Mouse (Mus musculus): ENCODE data around the gene Fyn.

Fyn gene

DNA sequence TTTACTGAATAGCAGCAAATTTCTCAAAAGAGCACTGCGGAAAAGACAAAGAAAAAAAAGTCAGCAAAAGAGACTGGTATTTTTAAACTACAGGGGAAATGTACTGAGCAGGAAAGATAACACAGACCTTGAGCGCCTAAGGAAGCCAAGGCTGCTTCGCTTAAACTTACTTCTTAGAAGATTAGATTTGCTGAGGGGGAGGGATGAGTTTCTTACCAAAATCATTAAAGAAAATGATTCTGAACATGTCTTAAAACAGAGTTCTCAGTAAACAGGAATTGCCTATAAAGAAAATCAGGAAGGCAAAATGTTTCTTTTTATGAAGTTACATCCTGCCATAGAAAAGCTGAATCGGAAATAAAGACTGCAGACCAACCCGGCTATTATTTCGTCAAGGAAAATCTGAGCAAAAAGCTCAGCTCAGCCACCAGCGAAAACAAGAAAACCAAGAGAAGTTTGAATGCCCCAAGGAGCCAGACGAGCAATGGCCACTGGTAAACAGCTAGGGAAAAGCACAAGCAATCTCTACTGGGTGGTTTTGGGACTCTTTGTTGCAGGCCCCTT lies at the start of gene Fyn:
Gene Fyn, plus strand, starts transcription at position 284 of the 564 bp plus-strand sequence.
- DNase-seq (ENCODE audit: low spot score in 2 of 2), result no peak

DNA sequence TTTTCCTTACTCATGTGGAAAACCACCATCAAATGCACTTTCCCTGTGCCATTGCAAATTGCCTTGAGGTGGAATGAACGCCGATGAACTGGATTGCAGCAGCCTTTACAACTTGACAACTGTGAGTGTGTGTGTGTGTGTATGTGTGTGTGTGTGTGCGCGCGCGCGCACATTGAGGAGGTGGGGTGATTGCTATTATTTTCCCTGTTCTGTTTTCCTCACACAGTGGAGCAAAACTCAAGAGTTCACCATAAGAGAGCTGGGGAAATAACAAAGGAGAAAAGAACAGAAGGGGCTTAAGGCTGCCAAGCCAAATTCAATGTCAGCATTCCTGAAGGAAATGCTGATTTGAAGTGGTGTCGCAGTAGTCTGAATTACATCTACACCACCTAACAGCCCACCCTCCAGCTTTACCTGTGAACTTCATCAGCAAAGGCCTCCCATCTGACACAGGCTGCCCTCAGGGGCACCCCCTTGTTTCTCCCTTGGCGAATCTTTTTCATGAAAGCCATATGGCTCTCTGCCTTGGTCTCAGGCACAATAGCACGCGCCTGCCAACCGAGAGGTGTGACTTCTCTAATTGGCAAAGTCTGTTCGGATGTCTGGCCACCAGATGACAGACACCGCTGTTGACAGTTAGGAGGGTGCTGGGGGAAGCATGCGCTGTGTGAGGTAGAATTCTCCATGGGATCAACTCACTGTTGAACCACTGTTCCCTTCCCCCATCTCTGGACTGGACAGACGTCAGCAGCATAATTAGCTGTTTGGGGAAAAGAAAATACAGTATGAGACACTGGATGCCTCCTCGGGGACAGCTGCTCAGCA lies 47.6 kb upstream of the Fyn start:
- peak in 1 of 2 experiments; percentile 13 for DNase-seq (ENCODE audit: low spot score in 2 of 2)

DNA sequence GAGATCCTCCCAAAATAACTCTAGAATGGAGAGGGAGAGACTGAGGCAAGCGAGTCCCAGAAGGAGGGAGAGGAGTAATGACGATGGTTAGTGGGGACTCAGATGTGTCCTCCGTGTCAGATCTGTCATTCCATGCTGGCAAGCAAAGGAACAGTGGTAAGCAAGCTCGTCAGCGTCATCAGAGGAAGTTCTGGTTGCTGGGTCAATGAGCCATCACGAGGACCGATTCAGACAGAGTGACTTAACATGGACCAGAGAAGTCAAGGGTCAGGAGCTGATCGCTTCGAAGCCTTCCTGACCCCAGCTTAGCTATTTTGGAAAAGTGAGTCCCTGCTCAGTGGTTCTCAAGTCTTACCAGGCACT lies 47.1 kb upstream of the Fyn start:
- DNase-seq (ENCODE audit: low spot score in 2 of 2), result no peak

DNA sequence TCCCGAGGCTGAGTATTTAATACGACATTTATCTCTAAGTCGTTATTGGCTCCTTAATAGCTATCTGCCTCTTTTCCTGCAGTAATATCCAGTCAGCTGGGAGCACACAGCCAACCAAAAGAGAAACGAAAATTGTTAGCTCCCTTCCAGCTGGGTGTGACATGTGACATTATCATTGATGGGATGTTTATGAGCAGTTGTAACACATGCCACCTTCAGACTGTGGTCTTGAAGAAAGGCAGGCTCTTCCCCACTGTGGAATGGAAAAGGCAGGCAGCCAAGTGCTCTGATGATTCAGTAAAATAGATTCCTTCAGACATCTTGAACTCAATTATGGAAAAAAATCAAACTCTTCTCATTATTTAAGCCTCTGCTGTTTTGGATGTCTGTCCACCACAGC lies 46.5 kb upstream of the Fyn start:
- no peak for DNase-seq (ENCODE audit: low spot score in 2 of 2)

DNA sequence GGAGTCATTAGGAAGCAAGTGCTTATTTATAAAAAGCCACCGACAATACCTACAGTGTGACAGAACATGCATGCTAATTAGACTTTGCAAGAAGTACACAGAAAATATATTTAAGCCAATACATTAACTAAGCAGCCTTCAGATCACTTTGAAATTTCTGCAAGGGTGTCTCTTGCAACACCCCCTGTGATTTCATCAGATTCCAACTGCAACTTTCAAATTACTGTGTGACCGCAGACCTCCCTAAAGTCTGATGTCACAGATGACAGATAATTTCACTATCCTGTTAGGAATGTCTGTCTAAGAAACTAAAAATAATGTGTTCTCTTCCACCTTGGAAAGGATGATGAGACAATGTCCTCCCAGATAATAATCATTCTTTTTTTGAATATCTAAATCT lies 44.4 kb upstream of the Fyn start:
- no peak for DNase-seq (ENCODE audit: low spot score in 2 of 2)

DNA sequence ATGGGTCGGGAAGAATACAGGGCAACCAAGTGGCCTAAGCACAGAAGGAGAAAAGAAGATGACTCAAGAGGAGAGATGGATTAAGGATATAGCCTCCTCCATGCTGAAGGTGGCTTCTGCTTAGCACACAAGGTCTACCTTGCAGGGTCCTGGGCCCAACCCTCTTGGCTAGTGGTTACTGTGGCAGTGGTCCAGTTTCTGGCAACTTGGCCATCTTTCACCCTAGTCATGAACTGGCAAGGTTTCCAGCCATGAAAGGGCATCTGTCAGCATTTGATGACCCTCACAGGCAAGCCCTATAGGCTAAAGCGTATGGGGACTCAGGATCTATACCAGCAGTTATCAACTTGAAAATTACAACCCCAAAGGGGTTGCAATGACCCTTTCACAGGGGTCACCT lies 40.0 kb upstream of the Fyn start:
- no peak for DNase-seq (ENCODE audit: low spot score in 2 of 2)

DNA sequence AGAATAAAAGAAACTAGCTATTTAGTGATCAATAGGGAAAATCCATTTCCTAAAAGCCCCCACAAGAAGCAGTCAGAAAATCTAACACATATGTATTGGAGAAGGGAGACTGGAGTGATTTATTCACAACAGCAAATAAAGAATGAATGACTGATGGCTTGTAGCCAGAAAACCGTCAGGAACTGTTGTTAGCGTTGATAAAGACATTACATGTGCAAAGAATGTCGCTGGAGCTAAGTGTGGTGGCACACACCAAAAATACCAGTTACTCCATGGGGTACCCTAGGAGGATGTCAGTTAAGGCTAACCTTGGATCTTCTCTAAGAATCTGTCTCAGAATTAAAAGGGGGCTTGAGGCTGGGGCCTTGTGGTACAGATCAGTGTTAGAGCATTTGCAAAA lies 34.3 kb upstream of the Fyn start:
- DNase-seq (ENCODE audit: low spot score in 2 of 2), result no peak

DNA sequence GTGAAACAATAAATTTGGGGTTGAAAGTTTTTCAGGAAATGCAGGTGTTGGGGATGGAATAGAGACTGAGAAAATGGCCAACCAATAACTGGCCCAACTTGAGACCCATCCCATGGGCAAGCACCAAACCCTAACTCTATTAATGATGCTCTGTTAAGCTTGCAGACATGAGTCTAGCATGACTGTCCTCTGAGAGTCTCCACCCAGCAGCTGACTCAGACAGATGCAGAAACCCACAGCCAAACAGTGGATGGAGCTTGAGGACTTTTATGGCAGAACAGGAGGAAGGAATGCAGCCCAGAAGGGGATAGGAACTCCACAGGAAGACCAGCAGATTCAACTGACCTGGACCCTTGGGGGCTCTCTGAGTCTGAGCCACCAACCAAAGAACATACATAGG lies 32.8 kb upstream of the Fyn start:
- no peak for DNase-seq (ENCODE audit: low spot score in 2 of 2)

DNA sequence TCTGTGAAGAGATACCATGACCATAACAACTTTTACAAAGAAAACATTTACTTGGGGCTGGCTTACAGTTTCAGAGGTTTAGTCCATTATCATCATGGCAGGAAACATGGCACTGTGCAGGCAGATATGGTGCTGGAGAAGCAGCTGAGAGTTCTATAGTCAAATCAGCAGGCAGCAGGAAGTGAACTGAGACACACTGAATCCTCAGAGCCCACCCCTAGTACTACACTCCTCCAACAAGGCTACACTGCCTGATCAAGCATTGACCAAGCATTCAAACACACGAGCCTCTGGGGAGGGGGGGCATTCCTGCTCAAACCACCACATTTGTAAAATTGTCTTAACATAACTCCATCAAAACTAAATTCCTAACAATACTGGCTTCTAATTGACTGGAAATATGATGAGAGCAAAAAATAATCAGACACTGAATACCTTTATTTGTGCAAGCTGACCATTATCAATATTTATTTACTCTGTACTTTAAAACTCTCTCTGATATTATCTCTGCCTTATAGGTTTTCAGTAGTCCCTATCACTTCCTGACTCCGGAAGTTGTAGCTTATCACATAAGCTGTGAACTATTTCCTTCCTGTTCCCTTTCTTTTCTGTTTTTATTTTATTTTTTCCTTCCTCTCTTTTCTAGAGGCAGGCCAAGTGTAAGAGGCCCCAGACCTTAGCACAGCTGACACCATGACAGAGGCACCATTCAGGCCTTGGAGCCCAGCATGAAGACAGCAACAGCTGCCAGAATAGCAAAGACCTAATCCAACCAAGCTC lies 29.3 kb upstream of the Fyn start:
- DNase-seq (ENCODE audit: low spot score in 2 of 2), result no peak

DNA sequence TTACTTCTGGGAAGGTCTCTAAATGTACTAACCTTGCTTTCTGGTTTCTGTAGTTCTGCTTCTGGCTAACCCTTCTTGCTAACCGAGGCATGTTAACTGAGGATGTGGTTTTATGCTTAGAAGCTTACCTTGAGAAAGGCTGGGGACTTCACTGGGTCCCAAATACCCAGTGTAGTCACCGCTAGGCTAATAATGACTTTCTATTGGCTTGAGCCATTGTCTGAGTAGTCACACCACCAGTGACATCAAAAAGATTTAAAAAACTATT lies 28.8 kb upstream of the Fyn start:
- no peak for DNase-seq (ENCODE audit: low spot score in 2 of 2)

DNA sequence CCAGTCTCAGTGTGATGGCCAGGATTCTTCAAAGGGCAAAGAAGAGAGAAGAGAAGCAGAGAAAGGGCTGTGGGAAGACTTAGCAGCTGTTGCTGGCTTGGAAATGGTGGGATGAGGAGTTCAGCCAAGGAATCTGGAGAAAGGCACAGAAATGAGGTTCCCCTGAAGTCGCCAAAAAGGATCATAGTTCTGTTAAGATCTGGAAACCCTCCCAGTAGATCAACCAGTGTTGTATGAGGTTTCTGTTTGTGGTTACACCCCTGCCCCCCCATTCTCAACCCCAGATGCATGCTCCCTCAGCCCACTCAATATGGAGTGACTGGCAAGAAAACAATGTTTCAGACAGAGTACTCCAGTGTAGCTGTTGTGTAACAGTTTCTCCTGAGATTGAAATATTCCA lies 25.1 kb upstream of the Fyn start:
- no peak for DNase-seq (ENCODE audit: low spot score in 2 of 2)

DNA sequence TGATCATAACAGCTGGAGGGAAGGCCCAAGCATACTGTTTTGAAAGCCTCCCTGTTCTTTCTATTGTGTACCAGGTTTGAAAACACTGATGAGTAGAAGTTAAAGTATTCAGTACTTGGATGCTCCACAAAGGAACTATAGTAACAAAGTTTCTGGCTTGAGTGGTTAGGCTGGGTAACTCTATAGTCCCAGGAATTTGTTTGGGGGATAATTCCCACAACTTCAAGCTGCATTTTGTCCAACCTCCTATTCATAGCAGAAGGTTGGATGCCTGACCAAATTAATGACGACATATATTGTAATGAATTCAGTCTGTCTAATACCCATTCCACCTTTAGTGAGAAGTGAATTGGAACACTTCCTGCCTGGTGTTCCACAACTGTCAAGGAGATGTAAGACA lies 22.7 kb upstream of the Fyn start:
- DNase-seq (ENCODE audit: low spot score in 2 of 2), result no peak

DNA sequence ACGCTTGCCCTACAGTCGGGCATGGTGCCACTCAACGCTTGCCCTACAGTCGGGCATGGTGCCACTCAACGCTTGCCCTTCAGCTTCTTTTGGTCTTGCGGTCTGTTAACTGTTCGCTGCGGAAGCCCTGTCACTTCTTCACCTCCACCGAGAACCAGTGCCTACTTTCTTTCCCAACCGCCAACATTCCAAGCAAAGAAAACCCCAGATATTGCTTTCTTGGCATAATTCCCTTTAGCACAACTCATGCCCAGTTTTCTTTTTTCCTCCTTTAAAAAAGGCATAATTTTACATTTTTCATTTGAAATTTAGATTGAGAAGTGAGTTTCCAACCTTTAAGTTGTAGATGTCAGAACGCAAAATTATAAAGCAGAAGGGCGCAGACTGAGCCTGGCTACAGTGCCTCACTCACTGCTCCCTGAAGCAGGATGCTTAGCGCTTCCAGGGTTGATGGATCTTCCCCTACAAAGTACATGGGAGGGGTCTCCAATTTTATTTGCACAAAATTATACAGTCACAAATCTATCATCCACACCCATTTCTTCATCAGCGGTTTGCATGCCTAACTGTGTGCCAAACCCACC lies 18.8 kb upstream of the Fyn start:
- DNase-seq (ENCODE audit: low spot score in 2 of 2), result no peak

DNA sequence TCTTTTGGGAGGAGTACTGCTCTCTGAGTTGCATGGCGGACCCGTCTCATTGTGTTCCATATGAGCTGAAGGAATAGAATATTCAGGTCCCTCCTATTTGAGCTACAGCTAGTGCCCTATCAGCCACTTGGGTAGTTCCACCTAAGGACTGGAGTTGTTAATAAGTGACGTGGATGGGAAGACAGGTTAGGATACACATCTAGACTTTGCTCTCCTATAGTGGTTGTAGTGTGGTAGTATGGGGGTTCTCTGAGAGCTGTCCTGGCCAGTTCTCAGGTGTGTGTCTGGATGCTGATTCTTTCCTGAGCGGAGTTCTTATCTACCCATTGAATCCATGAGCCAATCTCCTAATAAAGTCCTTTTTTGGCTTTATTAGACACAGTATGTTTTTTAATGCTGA lies 4.5 kb upstream of the Fyn start:
- DNase-seq (ENCODE audit: low spot score in 2 of 2), result no peak

DNA sequence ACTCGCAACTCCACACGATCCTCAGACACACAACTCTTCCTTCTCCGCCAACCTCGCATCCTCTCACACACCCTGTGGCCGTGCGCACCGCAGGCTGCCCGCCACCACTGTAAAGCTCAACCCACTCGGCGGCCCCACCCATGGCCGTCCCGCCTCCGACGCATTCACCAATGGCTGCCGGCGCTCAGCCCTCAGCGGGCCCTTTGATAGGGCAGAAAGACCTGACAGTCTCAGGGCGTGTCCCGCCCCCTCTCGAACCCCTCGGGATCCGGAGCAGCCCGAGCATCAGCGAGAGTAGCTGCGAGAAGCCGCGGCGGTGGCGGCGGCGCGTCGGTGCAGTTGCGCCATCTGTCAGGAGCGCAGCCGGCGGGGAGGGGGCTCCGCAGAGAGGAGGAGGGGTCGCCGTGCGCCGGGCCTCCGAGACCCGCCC lies 862 bp downstream of the Fyn start:
- DNase-seq (ENCODE audit: low spot score in 2 of 2), result peak; percentile 93 to 97

DNA sequence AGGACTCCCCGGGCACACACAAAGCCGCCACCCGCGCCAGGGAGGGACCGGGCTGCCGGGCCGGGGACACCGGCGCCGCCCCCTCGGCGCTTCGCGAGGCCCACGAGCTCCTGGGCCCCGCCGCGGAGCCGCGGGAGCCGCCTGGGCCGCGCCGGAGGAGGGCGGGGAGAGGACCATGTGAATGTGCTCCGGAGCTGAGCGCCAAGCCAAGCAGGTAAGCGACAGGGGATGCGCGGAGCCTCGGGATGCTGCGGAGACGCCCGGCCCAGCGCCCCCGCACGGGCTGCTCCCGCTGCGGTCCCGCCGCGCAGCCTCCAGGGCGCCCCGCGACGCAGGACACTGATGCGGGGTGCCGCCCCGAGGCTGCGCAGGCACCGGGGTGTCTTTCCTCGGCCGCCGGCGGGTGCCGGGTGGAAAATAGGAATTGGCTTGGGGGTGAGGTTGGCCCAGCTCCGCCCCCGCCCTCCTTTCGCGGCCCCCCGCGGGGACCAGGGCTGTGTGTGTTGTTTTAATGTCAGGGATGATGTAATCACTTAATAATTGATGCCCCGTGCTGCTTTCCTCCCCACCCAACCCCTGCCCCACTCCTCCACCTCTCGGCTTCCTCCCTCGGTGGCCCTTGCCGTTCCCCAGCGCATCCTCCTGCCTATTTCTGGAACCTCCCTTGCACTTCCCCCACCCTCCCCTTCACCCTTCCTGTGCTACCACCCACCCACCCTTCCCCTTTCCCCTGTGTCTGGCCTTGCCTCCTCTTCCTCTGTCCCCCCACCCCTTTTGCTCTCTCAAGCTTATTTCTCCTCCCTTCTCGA lies 1.5 kb downstream of the Fyn start:
- no peak for DNase-seq (ENCODE audit: low spot score in 2 of 2)

DNA sequence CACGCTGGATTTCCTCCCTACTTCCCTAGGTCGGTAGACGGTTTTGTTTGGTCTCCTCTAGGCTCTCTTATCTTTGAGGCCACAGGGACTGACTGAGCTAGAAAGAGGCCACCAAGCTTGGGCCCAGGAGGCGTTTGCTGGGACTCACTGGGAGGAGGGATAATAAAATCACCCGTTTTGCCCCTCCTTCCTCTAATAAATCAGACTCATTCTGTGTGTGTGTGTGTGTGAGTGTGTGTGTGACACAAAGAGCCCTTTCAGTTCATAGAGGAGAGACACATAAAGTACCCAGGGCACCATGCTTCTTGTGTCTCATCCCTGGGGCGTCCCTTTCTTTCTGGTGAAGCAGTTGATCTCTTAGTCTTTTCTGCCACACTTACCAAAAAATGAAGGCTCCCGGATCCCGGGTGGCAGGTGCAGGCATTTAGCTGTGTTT lies 2.1 kb downstream of the Fyn start:
- peak in 1 of 2 experiments; percentile 38 for DNase-seq (ENCODE audit: low spot score in 2 of 2)

DNA sequence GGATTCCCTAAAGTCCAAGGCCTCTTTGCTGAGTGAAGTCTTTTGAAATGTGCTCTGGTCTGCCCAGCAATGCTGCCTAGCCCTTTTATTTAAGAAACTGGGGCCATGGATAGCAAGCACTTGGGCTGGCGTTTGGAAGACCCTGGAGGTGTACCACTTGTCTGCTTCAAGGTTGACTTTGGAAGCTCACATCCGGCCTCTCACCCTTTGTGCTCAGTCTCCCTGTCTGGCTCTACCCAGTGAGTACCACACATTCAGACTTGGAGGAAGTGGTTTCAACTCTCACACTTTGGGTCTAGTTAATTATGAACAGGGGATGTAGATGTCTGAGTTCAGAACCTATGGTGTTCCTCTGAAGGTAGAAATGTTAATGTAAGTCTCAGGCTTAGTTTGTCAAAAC lies 2.8 kb downstream of the Fyn start:
- no peak for DNase-seq (ENCODE audit: low spot score in 2 of 2)

DNA sequence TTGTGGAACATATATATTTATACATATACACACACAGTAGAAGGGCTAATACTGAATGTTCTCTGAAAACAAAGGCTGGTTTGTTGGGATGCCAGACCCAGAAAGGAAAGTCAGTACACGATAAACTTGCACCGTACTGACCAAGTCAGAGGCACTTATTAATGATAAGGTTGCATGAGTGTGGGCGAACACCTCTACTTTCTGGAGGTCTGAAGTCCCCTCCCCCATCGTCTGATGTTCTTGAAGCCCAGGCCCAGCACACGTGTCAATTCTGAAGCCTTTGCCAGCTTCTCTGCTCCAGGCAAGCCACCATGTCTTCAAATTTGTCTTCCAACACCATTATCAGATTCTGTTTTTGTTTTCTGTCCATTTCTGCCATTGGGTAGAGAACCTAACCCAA lies 3.3 kb downstream of the Fyn start:
- DNase-seq (ENCODE audit: low spot score in 2 of 2), result no peak

DNA sequence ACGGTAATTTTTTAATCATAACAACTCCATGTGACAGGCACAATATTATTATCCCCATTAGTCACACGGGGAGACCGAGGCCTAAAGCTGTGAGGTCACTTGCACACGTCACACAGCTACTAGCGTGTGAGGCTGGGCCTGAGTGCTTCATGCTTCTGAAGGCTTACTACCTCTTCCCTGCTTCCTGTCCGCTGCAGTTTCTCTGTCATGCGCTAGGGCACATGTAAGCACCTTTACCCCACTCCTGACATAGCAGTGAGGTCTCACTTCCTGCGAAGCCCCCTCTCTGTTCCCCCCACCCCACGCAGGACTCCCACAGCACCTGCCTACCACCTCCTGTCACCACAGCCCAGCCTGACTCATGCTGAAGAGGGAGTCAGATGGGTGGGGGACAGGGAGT lies 8.0 kb downstream of the Fyn start:
- DNase-seq (ENCODE audit: low spot score in 2 of 2), result no peak

DNA sequence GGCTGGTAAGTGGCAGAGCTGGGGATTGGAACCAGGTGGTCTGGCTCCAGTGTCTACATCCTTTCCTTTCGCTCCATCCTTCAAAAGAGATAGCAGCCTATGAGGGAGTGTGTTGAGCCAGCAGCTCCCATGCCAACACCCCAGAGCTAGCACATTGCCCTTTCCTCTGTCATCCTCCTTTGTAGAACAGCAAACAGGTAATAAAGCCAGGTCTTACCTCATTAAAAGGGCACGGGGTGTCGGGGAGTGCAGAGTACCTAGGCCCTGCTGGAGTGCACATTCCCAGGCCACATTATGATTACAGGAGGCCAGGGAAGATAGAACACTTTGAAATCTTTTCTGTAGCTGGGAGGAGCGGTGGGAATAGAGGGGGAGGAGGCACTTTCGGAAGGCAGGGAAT lies 8.6 kb downstream of the Fyn start:
- DNase-seq (ENCODE audit: low spot score in 2 of 2), result no peak

DNA sequence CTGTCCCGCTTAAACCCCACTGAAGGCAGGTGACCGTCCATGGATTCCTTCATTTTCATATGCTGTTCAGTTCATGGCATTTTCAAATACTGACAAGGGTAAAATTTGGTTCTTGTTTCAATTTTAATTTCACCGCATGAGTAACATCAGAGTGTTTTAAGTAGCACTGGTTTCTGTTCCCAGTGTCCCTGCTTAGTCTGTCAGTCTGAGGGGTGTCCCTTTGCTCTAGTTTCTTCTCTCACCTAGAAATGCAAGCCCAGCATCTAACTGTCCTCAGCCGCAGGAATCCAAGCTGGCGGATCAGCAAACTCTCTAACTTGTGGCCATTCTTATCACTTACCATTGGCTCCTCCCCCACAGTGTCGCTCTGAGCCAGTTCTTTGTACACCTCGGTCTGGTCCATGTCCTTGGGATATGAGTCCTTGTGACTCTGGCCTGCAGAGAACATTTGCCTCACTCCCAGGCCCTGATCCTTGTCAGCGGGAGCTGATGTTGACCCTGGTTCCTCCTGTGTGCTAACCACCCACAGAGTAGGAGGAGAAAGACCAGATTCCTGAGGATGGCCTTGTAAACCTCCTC lies 9.5 kb downstream of the Fyn start:
- no peak for DNase-seq (ENCODE audit: low spot score in 2 of 2)

Data from left cerebral cortex, adult 9 months (tissue).